Mouse (Mus musculus): ENCODE results near the gene Slc26a3. TPM values are rescaled to one million over a fixed set of nuclear protein-coding genes. Genes with fewer than 3 reads are reported as not detected.

The Slc26a3 gene
- polyA plus RNA-seq, 1 experiment from 2014 or later: 0.42 TPM

- Histone ChIP-seq H3K4me3 (ENCODE audit: low read depth, low read length) (peak within 1 kb of the TSS; percentile 92), H3K4me1 (replicated peaks; ENCODE audit: control insufficient read depth, insufficient read depth) (no peaks in the 10 kb centered on the region), H3K27ac (replicated peaks) (peak within 1 kb of the TSS; percentile 89), H3K4me2 (replicated peaks; ENCODE audit: low read depth) (peak within 1 kb of the TSS; percentile 78), H3K27me3 (ENCODE audit: control insufficient read depth, insufficient read depth, low read length) (no peaks in the 10 kb centered on the region), H3K36me3 (ENCODE audit: control insufficient read depth, insufficient read depth, low read length) (no peaks in the 10 kb centered on the region), H3K9ac (ENCODE audit: low read length) (peak within 1 kb of the TSS; percentile 88), H3K9me3 (ENCODE audit: control insufficient read depth, low read length) (no peaks in the 10 kb centered on the region)
- under 1% methylated on average over 68 of the region's 68 CpGs for WGBS
- TF ChIP-seq CTCF (IDR thresholded peaks at IDR 0.05; ENCODE audit: low read depth) (no peak), EP300 (optimal IDR thresholded peaks at IDR 0.05) (no peak)
- peak; percentile 93 for DNase-seq (ENCODE audit: low spot score)
- ATAC-seq (ENCODE audit: low FRiP score, low TSS enrichment): peak; percentile 99
Measured at GRCm38 (mm10) chr12:31499314-31500131, 108.9 kb downstream of the Slc26a3 start, which contains the start of gene Cbll1. Gene Cbll1, minus strand, starts transcription at chr12:31499616.

- DNase-seq (ENCODE audit: low spot score) (peak; percentile 18), ATAC-seq (ENCODE audit: low FRiP score, low TSS enrichment) (no peak)
- H3K4me3 ChIP-seq (ENCODE audit: low read depth, low read length): peak overlapping the region; percentile 92
- 4% methylated on average over 12 of the region's 12 CpGs for WGBS
- H3K27me3 ChIP-seq (ENCODE audit: control insufficient read depth, insufficient read depth, low read length): no peaks in the 10 kb centered on the region
- peak overlapping the region; percentile 89 for H3K27ac ChIP-seq (replicated peaks)
- no peaks in the 10 kb centered on the region for H3K4me1 ChIP-seq (replicated peaks; ENCODE audit: control insufficient read depth, insufficient read depth)
- no peaks in the 10 kb centered on the region for H3K9me3 ChIP-seq (ENCODE audit: control insufficient read depth, low read length)
- no peak for TF ChIP-seq CTCF (IDR thresholded peaks at IDR 0.05; ENCODE audit: low read depth)
- TF ChIP-seq EP300 (optimal IDR thresholded peaks at IDR 0.05): no peak
- no peaks in the 10 kb centered on the region for H3K36me3 ChIP-seq (ENCODE audit: control insufficient read depth, insufficient read depth, low read length)
- H3K9ac ChIP-seq (ENCODE audit: low read length): peak overlapping the region; percentile 88
- peak overlapping the region; percentile 78 for H3K4me2 ChIP-seq (replicated peaks; ENCODE audit: low read depth)
Measured at GRCm38 (mm10) chr12:31500196-31500595, 109.5 kb downstream of the Slc26a3 start.

GRCm38 (mm10) chr12:31501266-31501665 lies 110.6 kb downstream of the Slc26a3 start:
- DNase-seq (ENCODE audit: low spot score): no peak
- TF ChIP-seq EP300 (optimal IDR thresholded peaks at IDR 0.05) (no peak), CTCF (IDR thresholded peaks at IDR 0.05; ENCODE audit: low read depth) (no peak)
- WGBS: 60% methylated on average over 4 of the region's 4 CpGs

DNA sequence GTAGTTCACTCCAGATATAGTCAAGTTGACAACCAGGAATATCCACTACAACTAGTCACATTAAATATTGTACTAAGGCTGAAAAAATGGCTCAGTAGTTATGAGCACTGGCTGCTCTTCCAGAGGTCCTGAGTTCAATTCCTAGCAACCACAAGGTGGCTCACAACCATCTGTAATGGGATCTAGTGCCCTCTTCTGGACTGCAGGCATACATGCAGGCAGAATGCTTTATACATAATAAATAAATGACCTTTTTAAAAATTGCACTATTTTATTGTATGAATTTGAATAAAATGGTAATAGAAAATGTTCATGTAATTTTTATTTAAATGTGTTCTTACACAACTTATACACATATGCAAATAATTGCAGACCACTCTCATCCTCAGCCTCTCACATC lies 112.5 kb downstream of the Slc26a3 start:
- no peaks in the 10 kb centered on the region for H3K27me3 ChIP-seq (ENCODE audit: control insufficient read depth, insufficient read depth, low read length)
- no peak overlapping the region for H3K4me2 ChIP-seq (replicated peaks; ENCODE audit: low read depth)
- ATAC-seq (ENCODE audit: low FRiP score, low TSS enrichment) (no peak), DNase-seq (ENCODE audit: low spot score) (no peak)
- H3K9ac ChIP-seq (ENCODE audit: low read length): no peak overlapping the region
- H3K9me3 ChIP-seq (ENCODE audit: control insufficient read depth, low read length): no peaks in the 10 kb centered on the region
- TF ChIP-seq CTCF (IDR thresholded peaks at IDR 0.05; ENCODE audit: low read depth) (peak; percentile 60), EP300 (optimal IDR thresholded peaks at IDR 0.05) (no peak)
- no peak overlapping the region for H3K27ac ChIP-seq (replicated peaks)
- H3K4me1 ChIP-seq (replicated peaks; ENCODE audit: control insufficient read depth, insufficient read depth): no peaks in the 10 kb centered on the region
- H3K4me3 ChIP-seq (ENCODE audit: low read depth, low read length): no peak overlapping the region
- H3K36me3 ChIP-seq (ENCODE audit: control insufficient read depth, insufficient read depth, low read length): no peaks in the 10 kb centered on the region

More at GRCm38 (mm10) chr12:31501266-31501665, 110.6 kb downstream of the Slc26a3 start:
- Histone ChIP-seq H3K27ac (replicated peaks) (no peak overlapping the region), H3K4me2 (replicated peaks; ENCODE audit: low read depth) (no peak overlapping the region), H3K36me3 (ENCODE audit: control insufficient read depth, insufficient read depth, low read length) (no peaks in the 10 kb centered on the region), H3K27me3 (ENCODE audit: control insufficient read depth, insufficient read depth, low read length) (no peaks in the 10 kb centered on the region), H3K4me3 (ENCODE audit: low read depth, low read length) (no peak overlapping the region), H3K9me3 (ENCODE audit: control insufficient read depth, low read length) (no peaks in the 10 kb centered on the region), H3K4me1 (replicated peaks; ENCODE audit: control insufficient read depth, insufficient read depth) (no peaks in the 10 kb centered on the region), H3K9ac (ENCODE audit: low read length) (no peak overlapping the region)
- ATAC-seq (ENCODE audit: low FRiP score, low TSS enrichment): no peak

- DNase-seq (ENCODE audit: low spot score) (no peak), ATAC-seq (ENCODE audit: low FRiP score, low TSS enrichment) (no peak)
- H3K9me3 ChIP-seq (ENCODE audit: control insufficient read depth, low read length): no peaks in the 10 kb centered on the region
- H3K36me3 ChIP-seq (ENCODE audit: control insufficient read depth, insufficient read depth, low read length): no peaks in the 10 kb centered on the region
- no peak overlapping the region for H3K9ac ChIP-seq (ENCODE audit: low read length)
- H3K27me3 ChIP-seq (ENCODE audit: control insufficient read depth, insufficient read depth, low read length): no peaks in the 10 kb centered on the region
- whole genome bisulfite sequencing: 37% methylated on average over 6 of the region's 6 CpGs
- TF ChIP-seq EP300 (optimal IDR thresholded peaks at IDR 0.05): no peak
- TF ChIP-seq CTCF (IDR thresholded peaks at IDR 0.05; ENCODE audit: low read depth): peak; percentile 74
- H3K27ac ChIP-seq (replicated peaks): no peak overlapping the region
- H3K4me1 ChIP-seq (replicated peaks; ENCODE audit: control insufficient read depth, insufficient read depth): no peaks in the 10 kb centered on the region
- H3K4me2 ChIP-seq (replicated peaks; ENCODE audit: low read depth): no peak overlapping the region
- no peak overlapping the region for H3K4me3 ChIP-seq (ENCODE audit: low read depth, low read length)
Measured at GRCm38 (mm10) chr12:31507718-31508364, 117.2 kb downstream of the Slc26a3 start.

DNA sequence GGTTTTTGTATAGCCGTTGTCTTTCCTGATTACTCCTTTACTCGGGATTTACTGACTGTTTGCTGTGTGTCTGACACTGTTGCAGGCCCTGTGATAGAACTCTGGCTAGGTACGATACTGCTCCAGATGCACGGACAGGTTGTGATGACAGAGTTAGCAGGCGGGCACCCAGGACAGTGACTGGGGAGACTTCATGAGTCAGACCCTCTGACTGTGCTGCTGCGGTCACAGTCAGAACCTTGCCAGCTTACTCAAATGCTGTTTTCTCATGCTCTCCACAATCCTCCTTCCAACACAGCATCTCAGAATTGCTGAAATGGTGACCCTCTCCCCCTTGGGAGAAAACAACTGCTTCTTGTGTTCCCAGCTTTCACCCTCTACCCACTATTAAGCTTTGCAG lies 117.8 kb downstream of the Slc26a3 start:
- no peak overlapping the region for H3K27ac ChIP-seq (replicated peaks)
- TF ChIP-seq CTCF (IDR thresholded peaks at IDR 0.05; ENCODE audit: low read depth) (no peak), EP300 (optimal IDR thresholded peaks at IDR 0.05) (no peak)
- no peak overlapping the region for H3K9ac ChIP-seq (ENCODE audit: low read length)
- DNase-seq (ENCODE audit: low spot score) (no peak), ATAC-seq (ENCODE audit: low FRiP score, low TSS enrichment) (no peak)
- H3K4me1 ChIP-seq (replicated peaks; ENCODE audit: control insufficient read depth, insufficient read depth): no peaks in the 10 kb centered on the region
- no peak overlapping the region for H3K4me3 ChIP-seq (ENCODE audit: low read depth, low read length)
- H3K36me3 ChIP-seq (ENCODE audit: control insufficient read depth, insufficient read depth, low read length): no peaks in the 10 kb centered on the region
- no peaks in the 10 kb centered on the region for H3K27me3 ChIP-seq (ENCODE audit: control insufficient read depth, insufficient read depth, low read length)
- H3K4me2 ChIP-seq (replicated peaks; ENCODE audit: low read depth): no peak overlapping the region
- no peaks in the 10 kb centered on the region for H3K9me3 ChIP-seq (ENCODE audit: control insufficient read depth, low read length)
- 83% methylated on average over 6 of the region's 6 CpGs for WGBS

All from stomach, postnatal 0 days (tissue).